Mouse (Mus musculus) layer of hippocampus, adult 18-20 months (tissue): ENCODE measurements at regions not wholly inside any gene's neighbourhood (a gene's known extent, or its start where the extent isn't known, plus 50 kb on each side); places are given as distances from the start of the nearest gene placed in this dataset.

Experiments used
- DNase-seq, 2 experiments: peaks; one replicate each; pipeline ENCODE4 v3.0.0; 2022; ENCODE audit warnings: low spot score in 2 of 2

DNA sequence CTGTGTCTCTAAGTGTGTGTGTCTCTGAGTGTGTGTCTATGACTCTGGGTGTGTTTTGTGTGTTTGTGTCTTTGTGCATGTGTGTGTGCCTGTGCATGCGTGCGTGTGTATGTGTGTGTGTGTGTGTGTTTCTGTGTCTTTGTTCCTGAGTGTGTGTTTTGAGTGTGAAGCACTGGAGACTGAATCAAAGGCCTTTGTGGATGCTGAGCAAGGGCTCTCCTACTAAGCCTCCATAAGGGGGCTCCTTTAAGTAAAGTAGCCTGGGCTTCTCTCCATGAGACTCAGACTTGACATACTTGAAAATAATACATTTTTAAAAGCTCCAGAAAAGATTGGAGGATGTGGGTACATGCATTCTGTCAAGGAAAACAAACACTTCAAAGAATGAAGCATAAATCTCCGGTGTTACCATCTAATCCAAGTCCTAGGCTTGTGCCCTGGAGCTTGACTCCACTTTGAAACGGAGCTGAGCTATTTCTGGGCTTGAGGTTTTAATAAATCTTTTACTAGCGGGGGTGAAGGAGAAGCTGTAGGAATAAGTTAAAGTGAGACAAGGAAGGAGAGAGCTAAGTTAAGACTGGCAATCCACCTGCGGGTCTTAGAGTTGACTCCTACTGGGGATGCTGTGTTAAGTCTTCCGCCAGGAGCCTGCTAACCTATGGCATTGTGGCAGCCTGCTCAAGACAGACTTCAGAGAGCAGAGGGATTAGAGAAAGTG is 73.8 kb upstream of the Il15 start:
- DNase-seq = no peak

DNA sequence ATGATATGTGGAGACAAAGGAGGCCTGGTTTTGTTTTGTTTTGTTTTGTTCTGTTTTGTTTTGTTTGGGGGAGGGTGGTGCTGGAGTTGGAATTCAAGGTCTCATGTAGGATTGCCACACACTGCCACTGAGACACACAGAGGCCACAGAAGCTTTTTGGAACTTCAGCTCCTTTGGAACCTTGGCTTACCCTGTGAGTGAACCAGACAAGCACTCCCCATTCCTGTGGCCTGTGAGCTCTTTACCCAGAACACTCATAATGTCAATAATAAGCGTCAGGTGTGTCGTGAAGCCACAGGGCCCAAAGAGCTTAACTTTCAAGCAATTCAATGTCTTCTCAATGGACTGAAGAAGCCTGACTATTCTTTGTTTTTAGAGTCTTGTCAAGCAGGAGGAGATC is 70.2 kb upstream of the Il15 start:
- DNase-seq = no peak

DNA sequence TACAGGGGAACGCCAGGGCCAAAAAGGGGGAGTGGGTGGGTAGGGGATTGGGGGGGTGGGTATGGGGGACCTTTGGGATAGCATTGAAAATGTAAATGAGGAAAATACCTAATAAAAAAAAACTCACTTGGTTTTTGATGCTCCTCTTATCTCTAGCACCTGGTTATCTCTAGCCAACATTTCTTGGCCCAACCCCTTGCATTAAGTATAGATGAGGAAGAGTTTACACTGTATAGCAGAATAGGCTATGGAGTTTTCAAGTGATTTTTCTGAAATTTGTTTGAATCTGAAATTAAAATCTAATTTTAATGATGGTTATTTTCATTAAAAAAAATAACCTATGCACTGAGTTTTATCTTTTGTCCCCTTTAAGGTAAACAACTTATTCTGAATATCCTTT is 68.8 kb upstream of the Il15 start:
- no peak for DNase-seq

DNA sequence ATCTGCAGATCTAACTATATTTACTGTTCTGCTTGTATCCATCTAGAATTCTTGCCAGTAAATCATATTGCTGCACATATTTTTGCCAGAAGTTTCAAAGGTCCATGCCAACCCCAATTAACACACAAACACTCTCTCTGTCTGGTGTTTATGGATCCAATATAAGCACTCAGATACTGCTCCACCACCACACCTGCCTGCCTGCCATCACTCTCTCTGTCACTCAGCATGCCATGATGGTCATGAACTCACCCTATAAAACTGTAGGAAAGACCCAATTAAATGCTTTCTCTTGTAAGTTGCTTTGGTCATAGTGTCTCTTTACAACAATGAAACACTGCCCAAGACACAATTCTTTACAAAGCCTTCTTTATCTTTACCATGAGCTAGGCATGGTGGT is 66.8 kb upstream of the Il15 start:
- no peak for DNase-seq

DNA sequence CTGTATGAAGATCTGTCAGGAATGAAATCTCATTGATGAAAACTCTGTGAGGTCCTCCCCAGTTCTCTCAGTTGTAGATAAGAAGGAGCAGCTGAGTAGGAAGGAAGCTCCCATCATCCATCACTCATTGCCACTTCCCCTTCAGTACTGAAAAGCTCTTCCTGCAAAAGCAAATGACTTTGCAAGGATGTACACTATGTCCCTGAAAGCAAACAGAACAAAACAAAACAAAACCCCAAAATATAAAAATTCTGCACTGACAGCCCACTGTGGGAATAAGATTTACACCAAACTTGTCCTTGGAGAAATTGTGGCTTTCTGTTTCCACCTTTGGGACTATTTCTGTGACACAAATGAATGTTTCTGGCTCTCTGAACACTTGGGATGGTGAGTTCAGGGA is 59.8 kb upstream of the Il15 start:
- DNase-seq = no peak

DNA sequence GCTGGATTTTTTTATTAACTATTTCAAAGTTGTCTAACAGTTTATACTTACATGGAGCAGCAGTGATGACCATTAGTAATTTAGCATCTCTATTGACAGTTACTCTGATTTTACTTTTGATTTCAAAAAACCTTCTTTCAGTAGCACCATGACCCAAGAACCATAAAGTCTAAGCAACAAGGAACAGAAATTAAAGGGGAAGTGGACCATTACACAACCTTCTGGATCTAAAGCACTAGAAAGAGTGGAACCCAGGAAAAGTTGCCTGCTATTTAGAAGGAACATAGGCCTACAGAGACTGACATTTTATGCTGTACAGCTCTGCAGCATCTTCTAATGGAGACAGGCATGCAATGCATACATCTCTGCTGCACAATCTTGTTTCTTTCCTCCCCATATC is 56.0 kb upstream of the Il15 start:
- DNase-seq = no peak

DNA sequence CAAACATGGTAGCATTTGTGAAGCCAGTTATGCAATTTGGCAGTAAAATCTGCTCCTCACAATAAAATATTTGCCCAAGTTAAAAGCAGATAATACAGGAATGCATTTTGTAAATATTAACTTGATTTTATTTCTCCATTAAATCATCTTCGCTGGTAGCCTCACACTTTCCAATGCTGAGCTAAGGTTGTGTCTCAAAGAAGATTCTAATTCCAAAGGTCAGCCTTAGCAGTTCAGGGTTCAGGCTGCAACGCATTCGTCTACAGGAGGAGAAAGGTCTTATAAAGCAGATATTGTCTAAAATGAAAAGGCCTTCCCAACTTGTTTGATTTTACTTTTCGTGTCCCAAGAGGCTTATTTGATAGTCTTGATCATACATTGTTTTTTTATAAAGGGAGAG is 51.0 kb upstream of the Il15 start:
- no peak for DNase-seq
